Mouse (Mus musculus) lung, embryonic 16.5 days (tissue): ENCODE measurements around the gene Ncdn. TPM values are rescaled to one million over a fixed set of nuclear protein-coding genes. Genes with fewer than 3 reads are reported as not detected.

Source experiments
- polyA plus RNA-seq: library from polyadenylated mRNA; unstranded; fragments of >200 nt; fragmentation: Nextera tagmentation; extraction: Ambion mirVana; gene quantifications from 2 replicates; pipeline ENCODE4 v1.2.1, GENCODE M21; 2015

Ncdn gene
- polyA plus RNA-seq, 1 experiment from 2014 or later = 26.7 TPM

Other genes starting within 250 kb of the Ncdn start
- 3.8 and 4.0 TPM in 2 replicates for gene Ago4, start 220.0 kb downstream of the Ncdn start, polyA plus RNA-seq
- gene Clspn, start 196.5 kb downstream of the Ncdn start, polyA plus RNA-seq = 37.5 and 41.3 TPM in 2 replicates
- gene 5730409E04Rik, start 143.6 kb downstream of the Ncdn start, polyA plus RNA-seq = 1.8 and 1.9 TPM in 2 replicates
- 447 and 451 TPM in 2 replicates for gene Psmb2, start 75.8 kb downstream of the Ncdn start, polyA plus RNA-seq
- gene Tfap2e, start 17.2 kb downstream of the Ncdn start, polyA plus RNA-seq = 0.09 TPM in 1 of 2 replicates, not detected in the other
- gene AU040320, start 106 bp upstream of the Ncdn start, polyA plus RNA-seq = 24.2 and 26.2 TPM in 2 replicates
- 16.4 and 18.0 TPM in 2 replicates for gene Zmym4, start 214.7 kb upstream of the Ncdn start, polyA plus RNA-seq